Mouse (Mus musculus) spleen, postnatal 4 days (tissue): ENCODE results near the gene Tspan2.

Experiments
- DNase-seq, 2 experiments: peaks; one replicate each; pipeline ENCODE4 v3.0.0; 2022; ENCODE audit warnings: low spot score in 2 of 2

The Tspan2 gene

DNA sequence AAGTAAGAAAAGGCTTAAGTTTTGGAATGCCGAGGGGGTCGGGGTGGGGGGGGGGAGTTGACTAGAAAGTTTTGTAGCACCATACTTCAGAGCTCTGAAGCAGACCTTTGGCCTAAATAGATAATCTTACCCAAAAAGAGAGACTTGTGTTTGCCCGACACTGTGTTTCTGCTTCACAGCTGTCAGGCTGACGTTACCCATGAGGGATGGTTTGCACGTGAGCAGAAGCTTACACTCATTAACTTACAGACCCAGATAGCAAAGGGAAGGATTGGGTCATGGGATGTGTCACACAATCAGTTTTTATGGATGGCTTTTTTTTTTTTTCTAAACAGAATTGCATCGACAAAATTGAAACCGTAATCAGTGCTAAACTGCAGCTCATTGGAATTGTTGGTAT, 30.5 kb downstream of the Tspan2 start:
- DNase-seq, result no peak

DNA sequence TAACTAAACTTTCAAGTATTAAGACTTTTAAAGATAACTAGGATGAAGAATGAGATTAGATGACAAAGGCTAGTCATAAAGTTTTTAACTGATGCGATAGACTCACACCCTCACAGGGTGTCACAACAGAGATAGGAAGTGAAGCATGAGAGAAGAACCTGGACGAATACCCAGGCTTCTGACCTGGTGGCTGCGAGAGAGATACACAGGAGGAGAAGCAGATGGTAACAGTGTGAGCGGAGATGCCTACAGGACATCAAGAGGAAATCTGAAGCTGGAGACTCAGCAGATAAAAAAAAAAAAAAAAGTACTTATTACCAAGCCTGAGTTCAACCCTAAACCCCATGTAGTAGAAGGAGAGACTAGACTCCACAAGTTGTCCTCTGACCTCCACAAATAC, 38.7 kb downstream of the Tspan2 start:
- no peak for DNase-seq

DNA sequence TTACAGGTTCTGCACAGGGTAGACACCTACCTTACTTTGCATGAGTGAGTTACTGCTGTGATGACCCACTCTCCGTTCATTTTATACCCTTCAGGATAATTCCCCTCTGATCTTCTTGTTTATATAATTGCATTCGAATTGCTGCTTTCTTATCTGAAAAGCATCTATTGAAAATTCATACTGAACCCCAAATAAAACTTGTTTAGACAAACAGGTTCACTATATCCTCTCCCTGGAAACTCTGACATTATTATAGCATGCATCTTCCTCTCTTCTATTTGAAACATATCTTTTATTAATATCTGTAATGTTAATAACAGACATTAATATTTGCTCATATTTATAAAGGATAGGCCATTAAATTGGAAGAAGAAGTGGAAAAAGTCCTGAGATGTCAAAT, 48.3 kb downstream of the Tspan2 start, which contains the start of gene Tshb:
Gene Tshb, minus strand, starts transcription at position 101 of the 400 bp plus-strand sequence.
- no peak for DNase-seq

DNA sequence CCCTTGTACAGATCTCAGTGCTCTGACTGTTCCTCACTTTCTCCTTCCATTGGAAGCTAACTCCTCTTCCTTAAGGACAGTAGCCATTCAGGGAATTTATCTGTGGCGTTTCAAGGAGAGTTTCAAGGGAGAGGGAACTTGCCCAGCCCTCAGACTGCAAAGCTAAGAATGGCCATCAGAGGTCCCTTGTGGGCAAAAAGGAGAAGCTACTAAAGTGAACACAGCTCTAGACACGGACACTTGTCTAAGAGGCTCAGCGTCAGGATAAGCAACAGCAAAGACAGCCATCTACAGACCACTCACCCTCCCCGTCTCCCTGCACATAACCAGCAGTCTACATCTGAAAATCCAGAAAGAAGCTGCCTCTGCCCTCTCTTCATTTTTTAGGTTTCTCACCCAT, 53.0 kb downstream of the Tspan2 start:
- DNase-seq, result no peak

DNA sequence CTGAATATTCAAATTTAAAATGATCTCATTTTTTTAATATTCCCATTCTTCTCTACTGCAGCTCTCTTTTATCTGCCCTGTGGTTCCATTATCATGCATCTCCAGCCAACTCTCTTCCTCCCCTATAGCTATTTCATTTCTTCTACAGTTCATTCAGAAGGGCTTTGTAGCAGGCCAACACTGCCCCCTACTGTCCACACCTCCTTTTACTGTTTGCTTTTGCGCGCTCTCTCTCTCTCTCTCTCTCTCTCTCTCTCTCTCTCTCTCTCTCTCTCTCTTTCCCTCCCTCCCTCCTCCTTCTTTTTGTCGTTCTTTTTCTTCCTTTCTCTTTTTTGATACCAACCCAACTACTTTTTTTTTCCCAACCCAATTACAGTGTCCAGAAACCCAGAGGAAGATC, 69.6 kb downstream of the Tspan2 start:
- DNase-seq, result peak; percentile 62 to 85

DNA sequence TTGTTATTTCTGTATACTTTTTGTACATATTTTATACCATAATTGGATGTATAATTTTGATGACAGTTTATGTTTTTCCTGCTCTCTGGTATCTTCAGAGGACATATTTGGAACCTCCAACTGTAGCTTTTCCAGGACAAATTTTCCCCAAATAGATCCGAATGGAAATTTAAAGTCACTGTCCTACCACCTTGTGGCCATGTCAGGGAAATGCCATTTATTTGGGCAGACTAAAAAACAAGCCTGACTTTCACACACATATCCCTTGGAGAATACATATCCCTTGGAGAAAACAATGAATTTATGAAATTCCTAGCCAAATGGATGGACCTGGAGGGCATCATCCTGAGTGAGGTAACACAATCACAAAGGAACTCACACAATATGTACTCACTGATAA, 108.1 kb downstream of the Tspan2 start:
- no peak for DNase-seq

DNA sequence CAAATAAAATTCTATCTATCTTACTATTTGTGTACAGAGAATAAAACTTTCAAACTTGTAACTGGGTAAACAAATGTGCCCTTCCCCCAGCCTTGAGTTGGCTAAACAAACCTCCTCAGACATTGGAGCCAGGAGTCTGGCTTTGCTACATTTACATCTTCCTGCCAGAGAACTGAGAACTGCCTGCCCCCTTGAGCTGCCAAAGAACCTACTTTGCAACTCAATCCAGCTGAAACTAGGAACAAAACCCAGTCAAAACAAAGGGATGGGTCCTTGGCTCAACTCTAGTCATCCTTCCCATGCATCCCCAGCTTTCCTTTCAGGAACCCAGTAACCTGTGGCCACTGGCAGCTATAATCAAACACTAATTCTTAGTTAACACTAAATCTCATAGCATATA, 114.3 kb downstream of the Tspan2 start:
- DNase-seq, result no peak
